8 mouse cellular contexts compared by ENCODE assay signal in genomic region chr10:20547951-20548551, GRCm38 (mm10).
DNase-seq lines count a peak whose midpoint lies in the region; ATAC-seq lines count a peak whose summit lies in the region.

No protein-coding gene starts in this region.

- peak; percentile 10 for DNase-seq in adrenal gland, adult 8-10 months
- peak; percentile 33 for DNase-seq in liver
- peak; percentile 5 for DNase-seq in splenic B cell, adult 2 months (ENCODE audit: low read depth, low spot score)

- ATAC-seq in embryonic facial prominence, embryonic 12.5 days (ENCODE audit: insufficient number of reproducible peaks, insufficient read depth, low FRiP score, low TSS enrichment) = peak; percentile 57; the same call in 1 of the 2 replicates
- ATAC-seq in heart, embryonic 13.5 days (ENCODE audit: extremely low read depth, insufficient number of reproducible peaks, low FRiP score, low TSS enrichment) = 0 out of 2 replicates have a peak, but pooled peaks have one; percentile 44
- ATAC-seq in kidney, embryonic 16.5 days (ENCODE audit: low FRiP score, low TSS enrichment) = peak; percentile 83
- peak; percentile 74 for ATAC-seq in midbrain, embryonic 12.5 days (ENCODE audit: low FRiP score, low read depth)
- no peak for ATAC-seq in erythroid progenitor cell, adult 5-6 weeks (replicated peaks; ENCODE audit: low FRiP score, poor library complexity, severe bottlenecking)

- 1% methylated on average over 19 of the region's 19 CpGs for WGBS in embryonic facial prominence, embryonic 12.5 days
- 2% methylated on average over 19 of the region's 19 CpGs for WGBS in heart, embryonic 13.5 days
- 1% methylated on average over 19 of the region's 19 CpGs for WGBS in kidney, embryonic 16.5 days
- 1% methylated on average over 19 of the region's 19 CpGs for WGBS in midbrain, embryonic 12.5 days

- no peaks in the 10 kb centered on the region for H3K36me3 ChIP-seq in embryonic facial prominence, embryonic 12.5 days
- no peaks in the 10 kb centered on the region for H3K36me3 ChIP-seq in heart, embryonic 13.5 days
- H3K36me3 ChIP-seq in kidney, embryonic 16.5 days (ENCODE audit: insufficient read depth, low read length) = no peaks in the 10 kb centered on the region
- H3K36me3 ChIP-seq in midbrain, embryonic 12.5 days = no peaks in the 10 kb centered on the region
- H3K36me3 ChIP-seq in splenic B cell, adult 2 months (ENCODE audit: control insufficient read depth, insufficient read depth, low read length, poor library complexity, severe bottlenecking) = no peaks in the 10 kb centered on the region

- H3K4me2 ChIP-seq in embryonic facial prominence, embryonic 12.5 days (replicated peaks) = peak overlapping the region; percentile 58
- H3K4me2 ChIP-seq in heart, embryonic 13.5 days = peak overlapping the region; percentile 75
- peak overlapping the region; percentile 69 for H3K4me2 ChIP-seq in kidney, embryonic 16.5 days (replicated peaks; ENCODE audit: low read depth, low read length)
- peak overlapping the region; percentile 71 for H3K4me2 ChIP-seq in midbrain, embryonic 12.5 days (replicated peaks)

- H3K9me3 ChIP-seq in embryonic facial prominence, embryonic 12.5 days = no peaks in the 10 kb centered on the region
- H3K9me3 ChIP-seq in heart, embryonic 13.5 days = no peaks in the 10 kb centered on the region
- H3K9me3 ChIP-seq in kidney, embryonic 16.5 days (ENCODE audit: low read length) = no peaks in the 10 kb centered on the region
- no peaks in the 10 kb centered on the region for H3K9me3 ChIP-seq in midbrain, embryonic 12.5 days

- peak overlapping the region; percentile 47 for H3K9ac ChIP-seq in embryonic facial prominence, embryonic 12.5 days
- H3K9ac ChIP-seq in heart, embryonic 13.5 days = peak overlapping the region; percentile 81
- H3K9ac ChIP-seq in kidney, embryonic 16.5 days (replicated peaks; ENCODE audit: low read length) = peak overlapping the region; percentile 71
- peak overlapping the region; percentile 56 for H3K9ac ChIP-seq in midbrain, embryonic 12.5 days (replicated peaks)

- H3K27ac ChIP-seq in embryonic facial prominence, embryonic 12.5 days = peak overlapping the region; percentile 86
- peak overlapping the region; percentile 87 for H3K27ac ChIP-seq in heart, embryonic 13.5 days (replicated peaks)
- H3K27ac ChIP-seq in kidney, embryonic 16.5 days (ENCODE audit: low read length) = peak overlapping the region; percentile 79
- H3K27ac ChIP-seq in midbrain, embryonic 12.5 days (replicated peaks) = peak overlapping the region; percentile 58

- H3K27me3 ChIP-seq in embryonic facial prominence, embryonic 12.5 days = no peaks in the 10 kb centered on the region
- no peaks in the 10 kb centered on the region for H3K27me3 ChIP-seq in heart, embryonic 13.5 days (replicated peaks)
- H3K27me3 ChIP-seq in kidney, embryonic 16.5 days (ENCODE audit: insufficient read depth, low read length) = no peaks in the 10 kb centered on the region
- peaks cover 46% of the 10 kb centered on the region for H3K27me3 ChIP-seq in midbrain, embryonic 12.5 days
- H3K27me3 ChIP-seq in splenic B cell, adult 2 months (ENCODE audit: control insufficient read depth, insufficient read depth, low read length, poor library complexity, severe bottlenecking) = no peaks in the 10 kb centered on the region

- H3K4me1 ChIP-seq in embryonic facial prominence, embryonic 12.5 days = peaks cover 44% of the 10 kb centered on the region
- H3K4me1 ChIP-seq in heart, embryonic 13.5 days = peaks cover 56% of the 10 kb centered on the region
- H3K4me1 ChIP-seq in kidney, embryonic 16.5 days (ENCODE audit: insufficient read depth, low read length) = peaks cover 16% of the 10 kb centered on the region
- H3K4me1 ChIP-seq in midbrain, embryonic 12.5 days = peaks cover 19% of the 10 kb centered on the region

- peak overlapping the region; percentile 35 for H3K4me3 ChIP-seq in embryonic facial prominence, embryonic 12.5 days
- H3K4me3 ChIP-seq in heart, embryonic 13.5 days = peak overlapping the region; percentile 58
- H3K4me3 ChIP-seq in kidney, embryonic 16.5 days (ENCODE audit: low read length) = peak overlapping the region; percentile 44
- peak overlapping the region; percentile 40 for H3K4me3 ChIP-seq in midbrain, embryonic 12.5 days
